Mouse (Mus musculus): Measurements from ENCODE around the gene 4921504E06Rik. TPM values are rescaled to one million over a fixed set of nuclear protein-coding genes. Genes with fewer than 3 reads are reported as not detected.

The 4921504E06Rik gene
- polyA plus RNA-seq, 1 experiment from 2014 or later = not detected

DNA sequence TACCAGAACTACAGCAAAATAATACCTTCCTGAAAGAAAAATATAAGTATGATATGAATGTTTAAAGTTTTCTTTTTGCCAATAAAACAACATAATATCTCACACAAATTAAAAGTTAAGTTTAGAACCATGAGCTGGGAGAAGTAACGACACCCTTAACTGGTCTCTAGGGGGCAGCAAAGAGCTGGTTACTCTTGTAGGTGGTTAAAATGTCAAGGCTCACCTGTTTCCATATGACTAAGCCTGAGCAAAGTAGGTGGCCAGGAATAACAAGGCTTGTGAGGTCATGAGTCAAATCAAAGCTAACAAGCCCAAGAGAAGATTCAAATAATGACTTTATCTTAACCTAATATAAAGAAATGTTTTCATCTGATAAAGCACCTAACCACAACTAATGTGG is 24.9 kb downstream of the 4921504E06Rik start:
- Histone ChIP-seq H3K36me3 (ENCODE audit: inconsistent target) (no peaks in the 10 kb centered on the region), H3K27ac (no peak overlapping the region), H3K4me3 (ENCODE audit: inconsistent target) (no peak overlapping the region), H3K79me2 (ENCODE audit: inconsistent target) (no peaks in the 10 kb centered on the region)
- 0% methylated on average over 1 of the region's 1 CpGs for WGBS (ENCODE audit: missing documents)

DNA sequence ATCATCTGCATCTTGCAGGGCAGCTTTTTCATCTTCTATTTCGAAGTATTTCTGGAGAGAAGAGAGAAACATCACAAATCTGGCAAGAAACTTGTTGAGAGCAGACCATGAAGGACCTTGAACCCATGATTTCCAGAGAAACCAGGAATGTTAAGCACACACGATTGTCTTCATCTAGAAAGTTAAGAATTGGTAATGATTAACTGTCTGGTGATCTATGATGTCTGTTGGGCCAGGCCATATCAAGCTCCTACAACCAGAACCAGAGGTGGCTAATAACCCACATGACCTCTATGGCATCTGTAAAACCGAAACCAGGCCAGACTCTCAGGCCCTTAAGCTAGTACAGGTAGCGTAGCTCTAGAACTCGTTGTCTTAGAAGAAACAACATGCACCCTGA is 29.6 kb downstream of the 4921504E06Rik start:
- H3K79me2 ChIP-seq (ENCODE audit: inconsistent target) = no peaks in the 10 kb centered on the region
- no peak overlapping the region for H3K27ac ChIP-seq
- 82% methylated on average over 5 of the region's 5 CpGs for WGBS (ENCODE audit: missing documents)
- no peaks in the 10 kb centered on the region for H3K36me3 ChIP-seq (ENCODE audit: inconsistent target)
- H3K4me3 ChIP-seq (ENCODE audit: inconsistent target) = no peak overlapping the region

GRCm38 (mm10) chr2:19521662-19522061 is 32.1 kb downstream of the 4921504E06Rik start:
- no peak overlapping the region for H3K4me3 ChIP-seq (ENCODE audit: inconsistent target)
- no peaks in the 10 kb centered on the region for H3K36me3 ChIP-seq (ENCODE audit: inconsistent target)
- WGBS (ENCODE audit: missing documents) = 24% methylated on average over 6 of the region's 7 CpGs
- H3K27ac ChIP-seq = no peak overlapping the region
- H3K79me2 ChIP-seq (ENCODE audit: inconsistent target) = no peaks in the 10 kb centered on the region

- WGBS (ENCODE audit: missing documents) = 92% methylated on average over 2 of the region's 2 CpGs
- no peak overlapping the region for H3K4me3 ChIP-seq (ENCODE audit: inconsistent target)
- no peaks in the 10 kb centered on the region for H3K36me3 ChIP-seq (ENCODE audit: inconsistent target)
- no peak overlapping the region for H3K27ac ChIP-seq
- H3K79me2 ChIP-seq (ENCODE audit: inconsistent target) = no peaks in the 10 kb centered on the region
These were observed 33.1 kb downstream of the 4921504E06Rik start for GRCm38 (mm10) chr2:19520617-19521016.

GRCm38 (mm10) chr2:19519768-19520167 is 33.9 kb downstream of the 4921504E06Rik start:
- Histone ChIP-seq H3K36me3 (ENCODE audit: inconsistent target) (no peaks in the 10 kb centered on the region), H3K79me2 (ENCODE audit: inconsistent target) (no peaks in the 10 kb centered on the region), H3K4me3 (ENCODE audit: inconsistent target) (no peak overlapping the region), H3K27ac (no peak overlapping the region)
- WGBS (ENCODE audit: missing documents) = 13% methylated on average over 7 of the region's 7 CpGs

GRCm38 (mm10) chr2:19517952-19518351 is 35.8 kb downstream of the 4921504E06Rik start:
- no peak overlapping the region for H3K27ac ChIP-seq
- WGBS (ENCODE audit: missing documents) = 65% methylated on average over 13 of the region's 13 CpGs
- H3K79me2 ChIP-seq (ENCODE audit: inconsistent target) = no peaks in the 10 kb centered on the region
- no peaks in the 10 kb centered on the region for H3K36me3 ChIP-seq (ENCODE audit: inconsistent target)
- no peak overlapping the region for H3K4me3 ChIP-seq (ENCODE audit: inconsistent target)

DNA sequence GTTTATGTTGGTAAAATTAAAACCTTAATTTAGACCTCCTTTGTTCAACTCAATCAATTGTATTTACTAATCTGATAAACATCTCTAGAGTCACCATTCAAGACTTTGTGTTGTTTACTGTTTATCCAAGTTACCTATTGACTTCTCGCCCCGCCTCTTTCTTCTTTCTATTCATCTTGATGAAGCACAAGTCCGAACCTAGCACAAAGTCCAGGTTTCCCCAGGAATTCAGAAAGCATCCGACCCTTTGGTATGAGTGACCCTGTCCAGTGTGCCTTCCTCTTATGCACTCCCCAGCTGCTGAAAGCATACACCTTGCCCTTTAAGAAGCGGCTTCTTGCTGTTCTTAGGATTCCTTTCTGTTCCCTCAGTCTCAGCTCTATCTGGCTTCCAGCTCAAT is 41.3 kb downstream of the 4921504E06Rik start:
- no peaks in the 10 kb centered on the region for H3K36me3 ChIP-seq (ENCODE audit: inconsistent target)
- H3K79me2 ChIP-seq (ENCODE audit: inconsistent target) = no peaks in the 10 kb centered on the region
- WGBS (ENCODE audit: missing documents) = 84% methylated on average over 5 of the region's 5 CpGs
- no peak overlapping the region for H3K4me3 ChIP-seq (ENCODE audit: inconsistent target)
- H3K27ac ChIP-seq = no peak overlapping the region

DNA sequence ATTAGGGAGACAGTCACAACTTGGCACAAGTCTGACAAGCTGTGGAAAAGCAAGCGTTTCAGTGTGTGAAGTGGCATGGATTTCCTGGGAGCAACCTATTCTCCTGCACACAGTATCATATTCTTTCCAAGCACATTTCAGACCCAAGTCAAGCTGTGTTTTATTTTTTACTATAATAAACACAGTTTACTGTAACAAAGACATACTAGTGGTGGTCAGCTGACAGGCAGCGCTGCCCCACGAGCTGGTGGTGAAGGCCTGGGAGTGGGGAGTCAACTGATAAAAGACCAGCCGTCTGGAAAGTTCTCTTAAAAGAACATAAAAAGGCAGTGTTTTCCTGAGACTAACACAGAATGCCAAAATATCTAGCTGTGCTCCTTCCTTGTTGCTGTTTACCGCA is 42.7 kb downstream of the 4921504E06Rik start:
- H3K27ac ChIP-seq = no peak overlapping the region
- WGBS (ENCODE audit: missing documents) = 86% methylated on average over 5 of the region's 5 CpGs
- no peak overlapping the region for H3K4me3 ChIP-seq (ENCODE audit: inconsistent target)

GRCm38 (mm10) chr2:19505744-19506143 is 48.0 kb downstream of the 4921504E06Rik start:
- 55% methylated on average over 1 of the region's 1 CpGs for WGBS (ENCODE audit: missing documents)
- Histone ChIP-seq H3K27ac (no peak overlapping the region), H3K79me2 (ENCODE audit: inconsistent target) (no peaks in the 10 kb centered on the region), H3K36me3 (ENCODE audit: inconsistent target) (no peaks in the 10 kb centered on the region), H3K4me3 (ENCODE audit: inconsistent target) (no peak overlapping the region)

More for the DNA sequence above, 42.7 kb downstream of the 4921504E06Rik start:
- Histone ChIP-seq H3K79me2 (ENCODE audit: inconsistent target) (no peaks in the 10 kb centered on the region), H3K36me3 (ENCODE audit: inconsistent target) (no peaks in the 10 kb centered on the region)

DNA sequence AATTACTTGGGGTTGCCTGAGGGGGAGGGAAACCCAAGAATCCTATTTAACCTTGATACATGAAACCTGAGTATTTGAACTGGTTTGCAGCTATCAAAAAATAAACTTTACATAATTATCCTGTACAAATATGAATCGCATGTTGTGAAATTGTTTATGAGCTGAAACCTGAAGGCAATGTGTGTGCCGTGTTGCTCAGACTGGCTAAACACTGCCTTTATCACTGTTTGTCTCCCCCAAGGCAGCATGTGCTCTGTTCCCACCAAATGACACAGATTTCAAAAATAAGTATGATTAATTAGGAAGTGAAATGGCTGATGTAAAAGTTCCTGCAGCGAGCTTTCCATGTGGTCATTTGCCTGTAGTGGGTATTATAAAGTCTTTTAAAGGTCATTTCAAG is 63.5 kb downstream of the 4921504E06Rik start:
- Histone ChIP-seq H3K27ac (no peak overlapping the region), H3K4me3 (ENCODE audit: inconsistent target) (no peak overlapping the region), H3K79me2 (ENCODE audit: inconsistent target) (no peaks in the 10 kb centered on the region), H3K36me3 (ENCODE audit: inconsistent target) (no peaks in the 10 kb centered on the region)
- WGBS (ENCODE audit: missing documents) = 83% methylated on average over 3 of the region's 3 CpGs

DNA sequence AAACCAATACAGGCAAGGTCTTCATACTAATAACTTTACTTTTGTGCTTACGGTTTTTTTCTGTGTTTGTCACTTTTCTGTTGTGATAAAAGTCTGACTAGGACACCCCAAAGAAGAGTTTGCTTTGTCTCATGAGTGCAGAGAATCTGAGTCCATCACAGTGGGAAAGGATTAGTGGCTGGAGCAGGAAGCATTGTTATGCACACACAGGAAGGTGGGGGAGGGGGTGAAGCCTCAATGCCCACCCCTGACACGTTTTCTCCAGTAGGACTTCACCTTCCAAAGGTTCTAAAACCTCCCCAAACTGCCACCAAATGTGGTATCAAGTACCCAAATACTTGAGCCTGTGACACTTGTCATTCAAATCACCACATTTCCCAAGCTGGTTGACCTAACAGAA is 91.8 kb downstream of the 4921504E06Rik start:
- Histone ChIP-seq H3K27ac (no peak overlapping the region), H3K36me3 (ENCODE audit: inconsistent target) (no peaks in the 10 kb centered on the region), H3K4me3 (ENCODE audit: inconsistent target) (no peak overlapping the region), H3K79me2 (ENCODE audit: inconsistent target) (no peaks in the 10 kb centered on the region)
- 40% methylated on average over 2 of the region's 2 CpGs for WGBS (ENCODE audit: missing documents)

- Histone ChIP-seq H3K4me3 (ENCODE audit: inconsistent target) (no peak overlapping the region), H3K79me2 (ENCODE audit: inconsistent target) (no peaks in the 10 kb centered on the region), H3K27ac (no peak overlapping the region), H3K36me3 (ENCODE audit: inconsistent target) (no peaks in the 10 kb centered on the region)
- 62% methylated on average over 2 of the region's 2 CpGs for WGBS (ENCODE audit: missing documents)
These were observed 94.9 kb downstream of the 4921504E06Rik start for GRCm38 (mm10) chr2:19458785-19459184.

DNA sequence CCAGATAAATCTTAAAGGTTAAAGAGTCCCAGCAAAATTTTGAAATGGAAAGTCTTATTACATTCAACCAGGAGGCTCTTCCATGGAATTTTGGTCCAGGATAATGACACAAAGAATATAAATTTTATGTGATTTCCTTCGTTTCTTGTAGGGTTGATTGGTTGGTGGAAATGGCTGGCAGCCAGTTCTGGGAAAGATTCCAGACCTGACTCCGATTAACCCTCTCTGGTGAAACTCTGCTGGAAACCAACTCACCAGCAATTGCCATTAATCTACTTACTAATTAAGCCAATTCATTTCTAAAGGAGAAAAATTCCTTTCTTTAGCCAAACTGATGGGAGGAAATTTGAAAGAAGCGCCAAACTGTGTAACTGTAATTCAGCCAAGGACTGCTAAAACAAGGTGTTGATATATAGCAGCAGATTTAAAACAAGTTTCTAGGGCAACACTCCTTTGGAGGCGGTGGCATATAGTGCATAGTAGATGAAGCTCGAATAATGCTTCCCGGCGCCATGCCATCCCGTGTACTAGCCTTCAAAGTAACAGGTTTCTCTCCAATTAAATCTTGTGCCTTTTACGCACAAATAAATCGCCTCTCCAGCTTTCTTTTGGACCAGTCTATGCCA is 97.7 kb downstream of the 4921504E06Rik start:
- no peak overlapping the region for H3K4me3 ChIP-seq (ENCODE audit: inconsistent target)
- no peaks in the 10 kb centered on the region for H3K79me2 ChIP-seq (ENCODE audit: inconsistent target)
- H3K36me3 ChIP-seq (ENCODE audit: inconsistent target) = no peaks in the 10 kb centered on the region
- H3K27ac ChIP-seq = no peak overlapping the region
- WGBS (ENCODE audit: missing documents) = 17% methylated on average over 10 of the region's 10 CpGs

DNA sequence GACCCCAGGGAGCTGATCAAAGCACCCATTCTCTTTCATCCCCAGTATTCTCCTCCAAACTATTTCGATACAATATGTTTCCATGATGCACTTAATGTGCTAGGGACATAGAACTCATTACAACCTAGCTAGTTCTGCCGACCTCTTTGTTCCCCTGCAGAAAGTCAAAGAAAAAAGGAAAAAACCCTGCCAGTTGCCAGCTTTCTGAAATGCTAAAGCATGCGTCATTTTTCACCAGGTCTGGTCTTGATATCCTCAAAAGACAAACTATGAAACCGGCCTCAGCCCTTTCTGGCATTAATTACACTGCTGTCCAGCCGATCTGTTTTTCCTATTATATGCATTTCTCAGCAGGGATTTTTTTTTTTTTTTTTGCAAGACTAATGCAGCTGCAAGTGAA is 98.5 kb downstream of the 4921504E06Rik start:
- 8% methylated on average over 5 of the region's 5 CpGs for WGBS (ENCODE audit: missing documents)

GRCm38 (mm10) chr2:19452531-19453055 is 101.1 kb downstream of the 4921504E06Rik start:
- WGBS (ENCODE audit: missing documents) = 5% methylated on average over 19 of the region's 19 CpGs
- H3K27ac ChIP-seq = no peak overlapping the region
- H3K4me3 ChIP-seq (ENCODE audit: inconsistent target) = no peak overlapping the region
- H3K36me3 ChIP-seq (ENCODE audit: inconsistent target) = no peaks in the 10 kb centered on the region
- no peaks in the 10 kb centered on the region for H3K79me2 ChIP-seq (ENCODE audit: inconsistent target)

More for the DNA sequence above, 98.5 kb downstream of the 4921504E06Rik start:
- Histone ChIP-seq H3K36me3 (ENCODE audit: inconsistent target) (no peaks in the 10 kb centered on the region), H3K79me2 (ENCODE audit: inconsistent target) (no peaks in the 10 kb centered on the region), H3K4me3 (ENCODE audit: inconsistent target) (no peak overlapping the region), H3K27ac (no peak overlapping the region)

- WGBS (ENCODE audit: missing documents) = 32% methylated on average over 4 of the region's 4 CpGs
- Histone ChIP-seq H3K79me2 (ENCODE audit: inconsistent target) (no peaks in the 10 kb centered on the region), H3K27ac (no peak overlapping the region)
These were observed 104.4 kb downstream of the 4921504E06Rik start for GRCm38 (mm10) chr2:19449308-19449707.

More at GRCm38 (mm10) chr2:19449308-19449707, 104.4 kb downstream of the 4921504E06Rik start:
- Histone ChIP-seq H3K36me3 (ENCODE audit: inconsistent target) (no peaks in the 10 kb centered on the region), H3K4me3 (ENCODE audit: inconsistent target) (no peak overlapping the region)
